Mouse (Mus musculus): ENCODE data around the gene Arpc2. TPM values are rescaled to one million over a fixed set of nuclear protein-coding genes. Genes with fewer than 3 reads are reported as not detected.
"Not testable (repeated sequence)": the region's sequence is repeated elsewhere in the genome, so short reads cannot be mapped to it uniquely, and the experiment has no call there.

Arpc2 gene
- polyA plus RNA-seq, 1 experiment from 2014 or later: 448 TPM

DNA sequence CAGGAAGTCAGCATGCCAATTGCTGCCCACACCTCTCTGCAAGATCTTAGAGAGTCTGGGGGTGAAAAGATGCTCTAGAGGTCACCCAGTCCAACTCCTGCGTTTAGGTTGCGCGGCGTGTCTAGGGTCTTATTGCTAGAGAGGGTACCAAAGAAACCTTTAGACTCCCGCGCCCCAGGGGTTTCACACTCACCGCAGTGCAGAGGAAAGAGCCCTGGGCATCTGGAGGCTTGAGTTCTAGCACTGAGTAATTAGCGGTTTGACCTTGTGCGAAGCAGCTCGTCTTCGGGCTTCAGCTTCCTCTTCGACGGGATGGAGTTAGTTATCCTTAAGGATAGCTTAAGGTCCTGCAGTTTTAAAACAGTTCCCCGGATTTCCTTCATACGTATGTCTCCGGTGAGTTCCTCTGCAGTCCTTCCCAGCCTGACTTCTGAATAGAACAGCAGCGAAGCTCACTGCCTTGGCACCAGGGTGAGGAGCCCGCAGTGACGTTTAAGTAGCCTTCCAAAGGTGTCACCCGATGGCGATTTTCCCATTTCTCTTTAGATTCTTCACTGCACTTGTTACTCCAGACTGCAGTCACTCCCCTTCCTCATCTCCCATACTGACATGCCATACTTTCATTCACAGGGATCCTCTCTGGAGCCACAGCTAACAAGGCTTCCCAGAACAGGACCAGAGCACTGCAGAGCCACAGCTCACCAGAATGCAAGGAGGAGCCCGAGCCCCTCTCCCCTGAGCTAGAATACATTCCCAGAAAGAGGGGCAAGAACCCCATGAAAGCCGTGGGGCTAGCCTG lies 49.5 kb downstream of the Arpc2 start:
- peak overlapping the region; percentile 87 for H3K4me3 ChIP-seq

DNA sequence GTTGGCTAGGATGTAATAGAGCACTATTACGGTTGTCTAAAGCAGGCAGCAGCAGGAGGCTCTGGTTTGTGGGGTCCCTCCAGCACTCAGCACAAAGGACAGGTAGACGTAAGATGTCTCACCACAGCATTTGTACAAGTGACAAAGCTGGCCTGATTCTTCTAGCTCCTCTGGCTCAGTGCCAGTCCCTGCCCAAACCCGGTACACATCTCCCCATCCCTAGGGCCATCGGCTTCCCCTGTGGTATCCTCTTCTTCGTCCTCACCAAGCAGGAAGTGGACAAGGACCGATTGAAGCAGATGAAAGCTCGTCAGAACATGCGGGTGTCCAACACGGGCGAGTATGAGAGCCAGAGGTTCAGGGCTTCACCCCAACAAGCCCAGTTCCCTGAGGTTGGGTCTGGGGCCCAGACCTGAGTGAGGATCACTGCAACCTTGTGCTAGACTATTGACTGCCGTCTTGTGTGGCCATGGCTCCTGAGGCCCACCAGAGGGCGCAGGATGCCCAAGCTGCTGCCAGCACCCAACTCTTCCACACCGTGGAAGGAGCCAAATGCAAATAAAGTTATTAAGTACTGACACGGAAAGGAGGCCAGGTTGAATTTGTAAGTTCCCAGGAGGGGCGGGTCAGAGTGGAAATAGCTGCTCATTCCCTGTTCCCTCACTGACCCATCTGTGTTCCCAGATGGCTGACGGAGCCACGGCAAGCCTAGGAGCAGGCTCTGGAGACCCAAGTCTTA lies 51.2 kb downstream of the Arpc2 start:
- not testable (repeated sequence) for H3K4me3 ChIP-seq; ATAC-seq (ENCODE audit: borderline replicate concordance, extremely low read depth, low FRiP score, low TSS enrichment); H3K4me2 ChIP-seq; H3K27ac ChIP-seq; H3K27me3 ChIP-seq; H3K9me3 ChIP-seq; H3K9ac ChIP-seq
- Histone ChIP-seq H3K36me3 (peaks cover 46% of the 10 kb centered on the region), H3K4me1 (peaks cover 41% of the 10 kb centered on the region)
- 47% methylated on average over 15 of the region's 17 CpGs for WGBS

More for the DNA sequence above, 49.5 kb downstream of the Arpc2 start:
- WGBS: 2% methylated on average over 23 of the region's 23 CpGs
- Histone ChIP-seq H3K4me1 (peaks cover 37% of the 10 kb centered on the region), H3K27ac (no peak overlapping the region), H3K27me3 (no peaks in the 10 kb centered on the region), H3K9me3 (no peaks in the 10 kb centered on the region), H3K9ac (peak overlapping the region; percentile 57), H3K36me3 (peaks cover 48% of the 10 kb centered on the region), H3K4me2 (peak overlapping the region; percentile 72)
- 0 out of 2 replicates have a peak, but pooled peaks have one; percentile 0 for ATAC-seq (ENCODE audit: borderline replicate concordance, extremely low read depth, low FRiP score, low TSS enrichment)

DNA sequence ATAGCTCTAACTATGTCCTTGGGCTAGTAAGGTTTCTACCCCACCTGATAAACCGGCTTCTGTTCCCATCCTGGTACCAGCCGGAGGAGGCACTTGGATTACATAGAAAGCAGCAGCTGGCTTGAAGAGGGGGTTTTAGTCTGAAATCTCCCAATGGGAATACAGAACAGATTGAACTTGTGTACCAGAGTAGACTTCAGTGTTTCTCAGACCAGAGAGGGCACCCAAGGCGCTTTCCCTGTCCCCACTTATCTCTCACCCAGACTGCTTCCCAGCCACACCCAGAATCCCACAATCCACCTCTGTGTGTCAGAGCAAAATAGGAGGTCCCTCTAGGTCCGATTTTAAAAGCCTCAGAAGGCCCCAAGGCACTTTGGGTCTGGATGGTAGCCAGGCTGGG lies 52.4 kb downstream of the Arpc2 start:
- Histone ChIP-seq H3K27ac (no peak overlapping the region), H3K4me3 (no peak overlapping the region), H3K36me3 (peaks cover 42% of the 10 kb centered on the region), H3K9me3 (no peaks in the 10 kb centered on the region), H3K4me1 (peaks cover 43% of the 10 kb centered on the region), H3K9ac (no peak overlapping the region), H3K4me2 (no peak overlapping the region), H3K27me3 (no peaks in the 10 kb centered on the region)
- WGBS: 76% methylated on average over 4 of the region's 4 CpGs
- ATAC-seq (ENCODE audit: borderline replicate concordance, extremely low read depth, low FRiP score, low TSS enrichment): no peak

DNA sequence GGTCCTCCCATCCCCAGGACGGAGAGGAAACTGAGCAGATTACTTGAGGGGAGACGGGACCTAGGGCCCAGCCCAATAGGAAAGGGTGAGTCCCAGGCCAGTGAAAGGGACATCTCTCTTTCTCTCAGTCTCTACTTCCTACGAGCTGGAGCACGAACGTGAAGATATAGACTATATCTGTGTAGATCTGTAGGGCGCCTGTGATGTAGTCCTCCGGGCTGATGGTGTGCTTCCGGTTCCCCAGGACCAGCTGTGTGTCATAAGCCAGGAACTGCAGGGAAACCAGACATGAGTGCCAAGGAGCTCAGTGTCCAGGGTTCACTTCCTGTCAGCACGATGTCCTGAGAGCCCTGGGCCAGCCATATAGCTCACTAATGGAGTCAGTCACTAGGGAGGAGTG lies 53.4 kb downstream of the Arpc2 start:
- Histone ChIP-seq H3K36me3 (peaks cover 47% of the 10 kb centered on the region), H3K9me3 (no peaks in the 10 kb centered on the region), H3K9ac (no peak overlapping the region), H3K27ac (no peak overlapping the region), H3K27me3 (no peaks in the 10 kb centered on the region), H3K4me2 (no peak overlapping the region), H3K4me1 (peaks cover 47% of the 10 kb centered on the region), H3K4me3 (no peak overlapping the region)
- no peak for ATAC-seq (ENCODE audit: borderline replicate concordance, extremely low read depth, low FRiP score, low TSS enrichment)
- WGBS: 77% methylated on average over 9 of the region's 9 CpGs

DNA sequence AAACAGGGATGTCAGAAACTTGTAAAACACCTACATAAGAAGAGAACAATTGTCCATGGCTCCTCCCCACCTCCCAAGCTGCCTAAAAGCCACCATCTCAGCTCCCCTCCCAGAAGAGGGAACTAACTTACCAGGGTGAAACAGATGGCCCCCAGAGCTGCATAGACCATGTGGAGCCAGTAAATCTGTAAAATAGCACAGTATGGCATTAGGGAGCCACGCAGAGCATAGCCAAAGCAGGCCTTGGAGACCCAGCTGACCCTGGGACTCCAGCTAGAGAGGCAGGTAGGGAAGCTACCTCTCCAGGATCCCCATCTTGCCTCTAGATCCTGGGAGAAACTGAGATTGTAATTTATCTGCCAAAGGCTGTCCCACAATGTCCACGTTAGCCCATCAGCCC lies 53.9 kb downstream of the Arpc2 start:
- H3K4me1 ChIP-seq: peaks cover 51% of the 10 kb centered on the region
- H3K9me3 ChIP-seq: no peaks in the 10 kb centered on the region
- H3K27me3 ChIP-seq: no peaks in the 10 kb centered on the region
- WGBS: 72% methylated on average over 2 of the region's 2 CpGs
- peaks cover 47% of the 10 kb centered on the region for H3K36me3 ChIP-seq
- H3K27ac ChIP-seq: 0 out of 2 replicates have a peak overlapping the region, but pooled peaks have one; percentile 12
- no peak overlapping the region for H3K9ac ChIP-seq
- no peak overlapping the region for H3K4me3 ChIP-seq
- no peak for ATAC-seq (ENCODE audit: borderline replicate concordance, extremely low read depth, low FRiP score, low TSS enrichment)
- H3K4me2 ChIP-seq: no peak overlapping the region

DNA sequence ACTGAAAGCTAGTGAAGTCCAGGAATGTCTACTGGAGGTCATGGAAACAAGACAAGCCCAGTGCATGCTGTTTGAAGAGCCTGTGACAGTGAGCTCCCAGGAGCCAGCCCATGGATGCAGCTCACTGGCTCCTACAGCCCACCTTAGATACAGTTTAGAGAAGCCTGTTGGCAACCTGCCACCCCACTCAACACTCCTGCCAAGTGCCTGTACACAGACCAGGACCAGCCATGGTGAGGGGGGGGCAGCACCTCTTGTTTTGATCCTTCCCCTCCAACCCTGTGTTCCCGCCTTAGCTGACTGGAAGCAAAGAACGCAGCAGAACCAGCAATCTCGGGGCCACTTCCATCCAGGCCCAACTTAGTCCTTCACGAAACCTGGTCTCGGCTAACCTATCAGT lies 54.3 kb downstream of the Arpc2 start:
- WGBS: 79% methylated on average over 5 of the region's 5 CpGs
- Histone ChIP-seq H3K4me2 (no peak overlapping the region), H3K27me3 (no peaks in the 10 kb centered on the region), H3K9me3 (no peaks in the 10 kb centered on the region), H3K4me3 (no peak overlapping the region), H3K9ac (no peak overlapping the region), H3K27ac (peak overlapping the region; percentile 23; the same call in 1 of the 2 replicates), H3K4me1 (peaks cover 55% of the 10 kb centered on the region), H3K36me3 (peaks cover 47% of the 10 kb centered on the region)
- ATAC-seq (ENCODE audit: borderline replicate concordance, extremely low read depth, low FRiP score, low TSS enrichment): no peak

DNA sequence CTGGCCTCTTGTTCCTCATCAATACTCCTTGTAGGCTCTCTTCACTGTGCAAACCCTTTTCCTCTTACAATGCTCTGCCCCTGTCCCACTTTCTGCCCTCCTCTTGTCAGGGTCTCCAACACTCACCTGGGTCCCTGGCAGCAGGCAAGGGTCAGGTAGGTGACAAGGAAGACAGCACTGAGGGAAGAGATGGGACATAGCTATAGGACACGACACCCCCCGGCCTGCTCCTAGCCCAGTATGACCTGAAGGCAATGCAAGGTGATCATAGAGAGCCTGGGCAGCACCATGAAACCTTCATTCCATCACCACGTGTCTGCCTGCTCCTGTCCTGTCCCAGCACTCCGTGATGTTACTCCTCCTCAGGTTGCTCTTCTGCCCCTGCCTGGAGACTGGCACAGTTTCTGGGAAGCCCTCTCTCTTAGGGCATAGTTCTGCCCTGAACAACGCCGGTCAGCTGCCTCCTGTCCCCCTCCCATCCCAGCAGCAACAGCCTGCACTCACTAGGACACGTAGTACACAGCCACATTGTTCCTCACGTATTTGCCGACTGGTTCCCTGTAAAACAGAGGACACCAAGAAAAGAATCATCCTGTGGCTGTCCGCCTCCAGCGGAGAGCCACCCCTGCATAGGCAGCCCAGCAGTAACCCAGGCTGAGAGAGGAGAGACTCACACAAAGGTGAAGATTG lies 56.6 kb downstream of the Arpc2 start:
- no peak for ATAC-seq (ENCODE audit: borderline replicate concordance, extremely low read depth, low FRiP score, low TSS enrichment)
- H3K27me3 ChIP-seq: no peaks in the 10 kb centered on the region
- no peaks in the 10 kb centered on the region for H3K9me3 ChIP-seq
- WGBS: 85% methylated on average over 11 of the region's 11 CpGs
- H3K4me3 ChIP-seq: no peak overlapping the region
- H3K27ac ChIP-seq: peak overlapping the region; percentile 48
- H3K36me3 ChIP-seq: peaks cover 47% of the 10 kb centered on the region
- H3K4me2 ChIP-seq: no peak overlapping the region
- H3K9ac ChIP-seq: no peak overlapping the region
- H3K4me1 ChIP-seq: peaks cover 62% of the 10 kb centered on the region

DNA sequence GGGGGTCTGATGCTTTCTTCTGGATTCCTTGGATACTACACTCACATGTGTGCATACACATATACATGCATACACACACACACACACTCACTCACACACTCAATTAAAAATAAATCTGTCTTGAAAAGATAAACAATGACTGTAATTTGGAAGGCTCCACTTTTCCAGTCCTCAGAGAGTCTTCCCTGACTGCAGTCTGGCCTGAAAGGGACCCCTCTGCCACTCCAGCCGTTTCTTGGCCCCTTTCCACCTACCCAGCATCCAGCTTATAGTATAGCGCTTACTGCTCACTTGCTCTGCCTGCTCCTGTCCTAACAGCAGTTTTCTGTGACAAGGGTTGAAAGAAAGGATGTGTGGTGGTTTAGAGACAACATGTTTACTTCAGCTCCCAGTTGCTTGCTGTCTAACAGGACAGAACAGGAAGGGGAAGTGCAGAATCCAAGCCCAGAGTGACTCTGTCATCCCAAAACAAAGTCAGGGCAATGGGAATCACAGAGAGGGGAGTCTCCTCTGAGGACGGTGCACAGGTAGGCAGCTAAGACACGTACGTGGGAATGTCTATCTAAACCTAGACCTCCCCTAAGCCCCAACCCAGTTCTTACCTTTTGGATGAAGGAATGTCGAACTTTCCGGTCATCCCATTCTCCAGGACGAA lies 57.5 kb downstream of the Arpc2 start:
- Histone ChIP-seq H3K27ac (peak overlapping the region; percentile 48), H3K9ac (no peak overlapping the region), H3K9me3 (no peaks in the 10 kb centered on the region), H3K27me3 (no peaks in the 10 kb centered on the region), H3K4me1 (peaks cover 72% of the 10 kb centered on the region), H3K4me3 (no peak overlapping the region), H3K36me3 (peaks cover 43% of the 10 kb centered on the region), H3K4me2 (no peak overlapping the region)
- peak; percentile 45 for ATAC-seq (ENCODE audit: borderline replicate concordance, extremely low read depth, low FRiP score, low TSS enrichment)
- 70% methylated on average over 8 of the region's 8 CpGs for WGBS

DNA sequence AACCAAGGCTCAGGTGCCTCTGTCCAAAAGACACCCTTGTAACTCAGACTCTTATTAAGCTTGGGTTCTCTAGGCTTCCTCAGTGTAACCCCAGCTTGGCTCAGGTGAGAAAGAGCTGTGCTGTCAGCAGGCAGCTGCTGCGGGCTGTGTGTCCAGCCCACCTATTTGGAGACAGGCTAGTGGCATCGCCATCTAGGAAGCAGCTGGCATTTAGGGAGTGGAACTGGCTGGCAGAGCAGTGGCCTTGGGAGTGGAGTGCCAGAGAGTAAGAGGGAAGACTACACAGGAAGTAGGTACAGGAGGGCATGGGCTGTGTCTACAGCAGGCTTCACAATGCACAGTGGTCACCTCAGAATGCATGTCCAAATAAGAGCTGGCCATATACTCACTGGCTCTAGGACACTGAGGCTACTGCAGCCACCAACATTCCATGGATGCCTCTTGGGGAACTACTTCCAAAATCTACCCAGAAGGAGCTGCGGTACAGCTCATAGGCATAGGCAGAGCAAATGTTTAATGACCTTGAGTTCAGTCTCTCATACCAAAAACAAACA lies 58.3 kb downstream of the Arpc2 start:
- H3K9ac ChIP-seq: no peak overlapping the region
- no peak overlapping the region for H3K4me2 ChIP-seq
- no peak overlapping the region for H3K4me3 ChIP-seq
- H3K36me3 ChIP-seq: peaks cover 36% of the 10 kb centered on the region
- H3K27ac ChIP-seq: peak overlapping the region; percentile 48
- no peaks in the 10 kb centered on the region for H3K27me3 ChIP-seq
- WGBS: 79% methylated on average over 3 of the region's 3 CpGs
- H3K9me3 ChIP-seq: no peaks in the 10 kb centered on the region
- H3K4me1 ChIP-seq: peaks cover 79% of the 10 kb centered on the region
- no peak for ATAC-seq (ENCODE audit: borderline replicate concordance, extremely low read depth, low FRiP score, low TSS enrichment)

DNA sequence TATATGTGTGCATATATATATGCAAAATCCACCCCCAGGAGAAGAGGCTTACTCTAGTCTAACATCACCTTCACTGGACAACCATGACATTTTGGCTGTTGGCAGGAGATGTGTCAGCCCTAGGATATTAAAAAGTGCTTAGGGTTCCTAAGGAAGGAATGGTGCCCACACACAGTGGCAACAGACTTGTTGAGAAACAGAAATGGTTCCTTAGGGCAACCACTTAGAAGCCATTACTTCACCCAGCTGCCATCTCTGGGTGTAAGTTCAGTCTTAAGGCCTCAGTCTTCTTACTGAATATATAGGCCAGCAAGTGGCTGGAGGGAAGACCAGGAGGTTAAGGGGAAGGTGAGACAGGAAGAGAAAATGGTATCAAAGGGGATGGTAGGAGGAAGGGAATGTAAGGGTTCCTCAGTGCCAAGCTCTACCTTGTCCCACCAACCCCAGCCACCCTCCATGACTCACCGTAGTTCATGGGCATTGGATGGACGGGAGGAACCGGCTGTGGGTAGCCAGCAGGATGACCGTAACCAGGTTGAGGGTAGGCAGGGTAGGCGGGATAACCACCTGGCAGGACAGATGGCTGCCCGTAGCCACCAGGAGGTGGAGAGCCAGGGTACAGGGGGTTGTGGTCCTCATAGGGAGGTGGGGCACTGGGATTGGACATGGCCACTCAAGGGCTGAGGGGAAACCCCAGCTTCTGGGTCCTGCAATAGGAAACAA lies 59.0 kb downstream of the Arpc2 start:
- H3K9ac ChIP-seq: peak overlapping the region; percentile 20; the same call in 1 of the 2 replicates
- no peaks in the 10 kb centered on the region for H3K9me3 ChIP-seq
- H3K4me3 ChIP-seq: no peak overlapping the region
- WGBS: 82% methylated on average over 6 of the region's 6 CpGs
- peak overlapping the region; percentile 54 for H3K4me2 ChIP-seq
- H3K4me1 ChIP-seq: peaks cover 83% of the 10 kb centered on the region
- H3K27ac ChIP-seq: peak overlapping the region; percentile 98
- H3K36me3 ChIP-seq: peaks cover 33% of the 10 kb centered on the region
- H3K27me3 ChIP-seq: no peaks in the 10 kb centered on the region
- ATAC-seq (ENCODE audit: borderline replicate concordance, extremely low read depth, low FRiP score, low TSS enrichment): no peak
